Mouse (Mus musculus): ENCODE data around the gene Olfr295.

Olfr295 gene

DNA sequence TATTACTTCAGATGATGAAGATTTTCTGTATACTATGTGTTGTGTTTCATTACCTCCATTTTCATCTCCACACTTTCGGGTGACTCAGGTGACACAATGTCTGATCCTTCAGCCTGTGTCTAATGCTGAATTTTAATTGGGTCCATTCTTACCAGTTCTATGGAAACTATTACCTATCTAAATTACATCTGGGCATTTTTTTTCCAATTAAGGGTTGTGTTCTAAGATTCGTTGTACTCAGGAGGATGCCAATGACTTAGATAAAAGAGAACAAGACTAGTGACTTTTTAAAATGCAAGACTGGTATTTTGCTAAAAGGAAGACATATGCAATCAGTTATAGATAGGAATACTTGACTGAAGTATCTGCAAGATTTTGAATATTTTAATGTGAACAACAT lies at the start of gene Olfr295:
Gene Olfr295, plus strand, starts transcription at position 301 of the 400 bp plus-strand sequence.
- no peak for DNase-seq (ENCODE audit: low spot score)

DNA sequence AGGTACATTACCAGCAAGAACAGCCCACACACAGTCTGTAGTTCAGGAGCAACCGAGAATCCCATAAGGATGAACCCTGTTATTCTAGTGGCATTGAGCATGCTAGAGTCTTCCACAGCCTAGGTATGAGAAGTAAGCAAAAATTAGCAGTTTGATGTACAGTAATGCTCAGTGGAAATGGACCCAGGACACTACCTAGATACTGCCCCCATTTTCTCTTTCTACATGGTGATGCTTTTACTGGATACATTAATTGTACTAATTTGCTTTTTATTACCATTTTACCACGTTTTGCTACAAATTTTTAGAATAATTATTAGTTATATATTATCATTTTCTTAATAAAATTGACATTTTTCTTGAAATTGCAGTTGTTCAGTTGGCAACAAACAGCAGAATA lies 32.9 kb downstream of the Olfr295 start, which contains the start of gene Olfr294:
Gene Olfr294, minus strand, starts transcription at position 101 of the 400 bp plus-strand sequence.
- no peak for DNase-seq (ENCODE audit: low spot score)
